8 mouse cellular contexts compared by ENCODE assay signal in genomic region chr3:152111081-152111480, GRCm38 (mm10). TPM values are rescaled to one million over a fixed set of nuclear protein-coding genes. Genes with fewer than 3 reads are reported as not detected.
DNase-seq lines count a peak whose midpoint lies in the region.

No protein-coding gene starts in this region.

- intact Hi-C loops in heart, postnatal 36 days (cut with DNase I), result loop anchor here (2.0 to 10.0 kb wide), 4 partner anchors 36 to 204 kb away; partner anchors contain the start of genes Dnajb4 and Fubp1

- DNase-seq in R1 (ENCODE audit: low read depth, low spot score), result peak; percentile 82
- DNase-seq in cerebellum, adult 8-10 months, result peak; percentile 71
- peak; percentile 82 for DNase-seq in forelimb bud, embryonic 11.5 days (ENCODE audit: low read depth, low spot score)
- DNase-seq in heart, postnatal 36 days, result peak; percentile 79 to 82
- peak; percentile 85 to 88 for DNase-seq in layer of hippocampus, postnatal 10 days (ENCODE audit: low spot score in 2 of 2)
- DNase-seq in lung, postnatal 10 days, result peak; percentile 92
- peak; percentile 86 to 88 for DNase-seq in right cerebral cortex, postnatal 10 days (ENCODE audit: low spot score in 2 of 2)
- DNase-seq in urinary bladder, postnatal 25 days (ENCODE audit: low spot score), result peak; percentile 66

RNA-seq across cellular contexts. Expression of gene Gipc2, which starts 54.9 kb away (rescaled TPM):
- 1 to 10 TPM; 3.5 to 3.6 TPM for total RNA-seq in heart, postnatal 36 days (2021)
- 1 to 10 TPM; 1.3 to 2.8 TPM for total RNA-seq in layer of hippocampus, postnatal 10 days (2021)

Comparison
In these comparisons a context has a peak if more than half of its experiments do, and no peak if none do; other contexts are left out.
1. Peak in every context shown above with its lines: DNase-seq.